Mouse (Mus musculus): ENCODE data around the gene Mcm3. TPM values are rescaled to one million over a fixed set of nuclear protein-coding genes. Genes with fewer than 3 reads are reported as not detected.

The Mcm3 gene
- polyA plus RNA-seq, 1 experiment, result 83.9 TPM

- no peak for TF ChIP-seq CTCF (IDR thresholded peaks at IDR 0.05; ENCODE audit: borderline replicate concordance, control insufficient read depth, extremely low read depth, insufficient read depth, low read length, poor library complexity)
- no peak for TF ChIP-seq POLR2A (IDR thresholded peaks at IDR 0.05; ENCODE audit: control insufficient read depth, extremely low read depth, insufficient read depth, low read length, poor library complexity)
- Histone ChIP-seq H3K36me3 (ENCODE audit: control insufficient read depth, insufficient read depth, low read length) (peaks cover 73% of the 10 kb centered on the region), H3K27me3 (ENCODE audit: control insufficient read depth, insufficient read depth, low read length) (no peaks in the 10 kb centered on the region), H3K4me1 (replicated peaks; ENCODE audit: control insufficient read depth, insufficient read depth, low read length) (no peaks in the 10 kb centered on the region), H3K27ac (ENCODE audit: control insufficient read depth, insufficient read depth, low read length) (no peak overlapping the region), H3K4me3 (ENCODE audit: control insufficient read depth, insufficient read depth, low read length) (no peak overlapping the region)
- 97% methylated on average over 8 of the region's 8 CpGs for WGBS
- no peak for DNase-seq
Measured at GRCm38 (mm10) chr1:20814521-20814920, 5.6 kb downstream of the Mcm3 start.

- H3K27me3 ChIP-seq (ENCODE audit: control insufficient read depth, insufficient read depth, low read length), result no peaks in the 10 kb centered on the region
- no peaks in the 10 kb centered on the region for H3K4me1 ChIP-seq (replicated peaks; ENCODE audit: control insufficient read depth, insufficient read depth, low read length)
- no peak overlapping the region for H3K4me3 ChIP-seq (ENCODE audit: control insufficient read depth, insufficient read depth, low read length)
- no peak for DNase-seq
- no peak for TF ChIP-seq CTCF (IDR thresholded peaks at IDR 0.05; ENCODE audit: borderline replicate concordance, control insufficient read depth, extremely low read depth, insufficient read depth, low read length, poor library complexity)
- TF ChIP-seq POLR2A (IDR thresholded peaks at IDR 0.05; ENCODE audit: control insufficient read depth, extremely low read depth, insufficient read depth, low read length, poor library complexity), result no peak
- H3K36me3 ChIP-seq (ENCODE audit: control insufficient read depth, insufficient read depth, low read length), result peaks cover 90% of the 10 kb centered on the region
- WGBS, result 97% methylated on average over 10 of the region's 10 CpGs
- no peak overlapping the region for H3K27ac ChIP-seq (ENCODE audit: control insufficient read depth, insufficient read depth, low read length)
Measured at GRCm38 (mm10) chr1:20804526-20804925, 15.6 kb downstream of the Mcm3 start.

- Histone ChIP-seq H3K4me1 (replicated peaks; ENCODE audit: control insufficient read depth, insufficient read depth, low read length) (no peaks in the 10 kb centered on the region), H3K36me3 (ENCODE audit: control insufficient read depth, insufficient read depth, low read length) (peaks cover 64% of the 10 kb centered on the region), H3K27ac (ENCODE audit: control insufficient read depth, insufficient read depth, low read length) (no peak overlapping the region), H3K27me3 (ENCODE audit: control insufficient read depth, insufficient read depth, low read length) (no peaks in the 10 kb centered on the region), H3K4me3 (ENCODE audit: control insufficient read depth, insufficient read depth, low read length) (no peak overlapping the region)
- 93% methylated on average over 8 of the region's 8 CpGs for WGBS
- TF ChIP-seq CTCF (IDR thresholded peaks at IDR 0.05; ENCODE audit: borderline replicate concordance, control insufficient read depth, extremely low read depth, insufficient read depth, low read length, poor library complexity), result no peak
- no peak for TF ChIP-seq POLR2A (IDR thresholded peaks at IDR 0.05; ENCODE audit: control insufficient read depth, extremely low read depth, insufficient read depth, low read length, poor library complexity)
- DNase-seq, result no peak
Measured at GRCm38 (mm10) chr1:20801682-20802390, 18.3 kb downstream of the Mcm3 start.

- no peaks in the 10 kb centered on the region for H3K4me1 ChIP-seq (replicated peaks; ENCODE audit: control insufficient read depth, insufficient read depth, low read length)
- WGBS, result 100% methylated on average over 2 of the region's 2 CpGs
- TF ChIP-seq POLR2A (IDR thresholded peaks at IDR 0.05; ENCODE audit: control insufficient read depth, extremely low read depth, insufficient read depth, low read length, poor library complexity) (no peak), CTCF (IDR thresholded peaks at IDR 0.05; ENCODE audit: borderline replicate concordance, control insufficient read depth, extremely low read depth, insufficient read depth, low read length, poor library complexity) (no peak)
- no peak overlapping the region for H3K27ac ChIP-seq (ENCODE audit: control insufficient read depth, insufficient read depth, low read length)
- DNase-seq, result no peak
- no peak overlapping the region for H3K4me3 ChIP-seq (ENCODE audit: control insufficient read depth, insufficient read depth, low read length)
- peaks cover 58% of the 10 kb centered on the region for H3K36me3 ChIP-seq (ENCODE audit: control insufficient read depth, insufficient read depth, low read length)
- H3K27me3 ChIP-seq (ENCODE audit: control insufficient read depth, insufficient read depth, low read length), result no peaks in the 10 kb centered on the region
Measured at GRCm38 (mm10) chr1:20801275-20801674, 18.8 kb downstream of the Mcm3 start.

GRCm38 (mm10) chr1:20795178-20795577 lies 24.9 kb downstream of the Mcm3 start:
- no peaks in the 10 kb centered on the region for H3K4me1 ChIP-seq (replicated peaks; ENCODE audit: control insufficient read depth, insufficient read depth, low read length)
- no peak overlapping the region for H3K4me3 ChIP-seq (ENCODE audit: control insufficient read depth, insufficient read depth, low read length)
- 95% methylated on average over 5 of the region's 5 CpGs for WGBS

GRCm38 (mm10) chr1:20794760-20795159 lies 25.4 kb downstream of the Mcm3 start:
- Histone ChIP-seq H3K27me3 (ENCODE audit: control insufficient read depth, insufficient read depth, low read length) (no peaks in the 10 kb centered on the region), H3K4me1 (replicated peaks; ENCODE audit: control insufficient read depth, insufficient read depth, low read length) (no peaks in the 10 kb centered on the region), H3K4me3 (ENCODE audit: control insufficient read depth, insufficient read depth, low read length) (no peak overlapping the region), H3K27ac (ENCODE audit: control insufficient read depth, insufficient read depth, low read length) (no peak overlapping the region), H3K36me3 (ENCODE audit: control insufficient read depth, insufficient read depth, low read length) (no peaks in the 10 kb centered on the region)
- no peak for DNase-seq
- no peak for TF ChIP-seq POLR2A (IDR thresholded peaks at IDR 0.05; ENCODE audit: control insufficient read depth, extremely low read depth, insufficient read depth, low read length, poor library complexity)
- no peak for TF ChIP-seq CTCF (IDR thresholded peaks at IDR 0.05; ENCODE audit: borderline replicate concordance, control insufficient read depth, extremely low read depth, insufficient read depth, low read length, poor library complexity)
- 97% methylated on average over 4 of the region's 4 CpGs for WGBS

More at GRCm38 (mm10) chr1:20795178-20795577, 24.9 kb downstream of the Mcm3 start:
- DNase-seq, result no peak
- TF ChIP-seq CTCF (IDR thresholded peaks at IDR 0.05; ENCODE audit: borderline replicate concordance, control insufficient read depth, extremely low read depth, insufficient read depth, low read length, poor library complexity), result no peak
- no peak for TF ChIP-seq POLR2A (IDR thresholded peaks at IDR 0.05; ENCODE audit: control insufficient read depth, extremely low read depth, insufficient read depth, low read length, poor library complexity)
- peaks cover 1% of the 10 kb centered on the region for H3K36me3 ChIP-seq (ENCODE audit: control insufficient read depth, insufficient read depth, low read length)
- no peaks in the 10 kb centered on the region for H3K27me3 ChIP-seq (ENCODE audit: control insufficient read depth, insufficient read depth, low read length)
- H3K27ac ChIP-seq (ENCODE audit: control insufficient read depth, insufficient read depth, low read length), result no peak overlapping the region
